Mouse (Mus musculus) c-Kit-negative CD71-positive TER-119-positive erythroid progenitor cells, embryonic 14.5 days (primary cell): ENCODE results near the gene Lrmda.

Source experiments
- DNase-seq: peaks from one replicate; pipeline ENCODE4 v3.0.0-alpha.2; 2013; ENCODE audit warnings: low read depth, low spot score

Gene Lrmda

DNA sequence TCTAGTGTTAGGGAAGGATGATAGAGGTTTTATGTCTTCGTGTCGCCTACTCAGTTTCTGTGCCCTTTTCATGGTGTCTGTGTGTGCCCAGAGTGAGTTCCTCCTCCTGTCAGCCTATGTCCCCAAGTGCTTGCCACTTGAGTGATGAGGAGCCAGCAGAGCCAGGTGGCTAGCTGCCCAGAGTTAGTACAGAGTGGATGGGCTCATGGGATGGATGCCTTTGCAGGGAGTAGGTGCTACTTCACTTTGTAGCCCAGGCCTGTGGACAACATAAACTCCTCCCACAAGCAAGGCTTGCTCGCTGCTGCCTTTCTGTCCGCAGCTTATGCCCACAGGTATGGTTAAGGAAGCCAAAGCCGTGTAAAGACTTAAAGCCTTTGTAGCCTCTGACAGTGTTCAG lies 387.1 kb downstream of the Lrmda start:
- DNase-seq = no peak

GRCm38 (mm10) chr14:22410826-22411225 lies 391.3 kb downstream of the Lrmda start:
- DNase-seq = no peak

- no peak for DNase-seq
These were observed 393.7 kb downstream of the Lrmda start for GRCm38 (mm10) chr14:22413220-22413619.

DNA sequence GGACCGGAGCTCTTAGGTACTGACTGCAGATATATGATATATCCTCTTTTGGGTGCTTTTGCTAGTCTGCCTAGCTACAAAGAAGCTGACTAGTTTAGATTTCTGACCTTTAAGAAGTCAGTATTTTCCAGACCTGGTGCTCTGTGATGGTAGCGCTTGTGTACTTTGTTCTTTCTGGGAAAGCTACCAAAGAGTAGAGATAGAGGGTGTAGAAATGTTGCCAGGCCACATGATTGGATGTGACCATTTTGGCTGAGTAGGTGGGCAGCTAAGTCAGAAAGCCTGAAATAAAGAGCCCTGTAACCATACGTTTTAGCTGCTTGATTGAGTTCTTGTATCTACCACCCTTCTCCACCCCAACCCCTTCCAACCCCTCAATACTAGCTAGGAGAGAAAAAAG lies 398.2 kb downstream of the Lrmda start:
- DNase-seq = no peak

DNA sequence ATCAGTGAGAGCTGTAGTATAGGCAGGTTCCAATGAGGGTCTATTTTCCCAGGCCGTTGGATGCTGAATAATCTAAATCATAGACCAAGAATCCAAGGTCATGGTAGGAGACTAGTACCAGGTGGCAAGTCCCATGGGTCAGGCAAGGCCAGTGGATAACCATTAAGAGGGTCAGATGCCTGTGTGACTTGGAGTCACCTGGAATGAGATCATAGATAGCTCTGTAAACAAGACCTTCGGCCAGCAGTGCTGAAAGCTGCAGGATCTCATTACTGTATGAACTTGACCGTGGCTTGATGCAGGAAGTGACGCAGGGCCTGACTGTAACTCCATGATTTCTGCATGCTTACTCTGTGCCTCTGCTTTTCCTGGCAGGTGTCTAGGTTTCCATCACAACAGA lies 402.2 kb downstream of the Lrmda start:
- no peak for DNase-seq

GRCm38 (mm10) chr14:22425018-22425534 lies 405.6 kb downstream of the Lrmda start:
- no peak for DNase-seq

DNA sequence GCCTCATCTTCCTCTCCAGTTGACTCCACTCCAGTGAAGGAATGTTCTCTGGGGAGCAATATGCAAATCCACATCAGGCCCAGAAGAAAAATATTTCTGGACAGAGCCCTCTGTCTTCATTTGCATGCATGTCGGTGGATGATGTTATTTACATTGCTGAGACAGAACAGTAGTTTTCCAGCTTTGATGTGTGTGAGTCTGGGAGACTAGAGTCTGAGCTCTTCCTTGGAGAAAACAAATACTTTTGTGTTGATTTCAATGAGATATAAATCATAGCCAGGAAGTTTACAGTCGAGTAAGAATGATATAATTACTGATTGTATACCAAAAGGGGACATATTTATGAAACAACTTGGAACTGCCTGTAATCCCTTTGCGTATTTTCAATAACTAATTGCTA lies 415.9 kb downstream of the Lrmda start:
- DNase-seq = no peak

- DNase-seq = no peak
These were observed 416.4 kb downstream of the Lrmda start for GRCm38 (mm10) chr14:22435860-22436377.

- DNase-seq = no peak
These were observed 421.0 kb downstream of the Lrmda start for GRCm38 (mm10) chr14:22440341-22440999.

- DNase-seq = no peak
These were observed 422.4 kb downstream of the Lrmda start for GRCm38 (mm10) chr14:22441859-22442447.

DNA sequence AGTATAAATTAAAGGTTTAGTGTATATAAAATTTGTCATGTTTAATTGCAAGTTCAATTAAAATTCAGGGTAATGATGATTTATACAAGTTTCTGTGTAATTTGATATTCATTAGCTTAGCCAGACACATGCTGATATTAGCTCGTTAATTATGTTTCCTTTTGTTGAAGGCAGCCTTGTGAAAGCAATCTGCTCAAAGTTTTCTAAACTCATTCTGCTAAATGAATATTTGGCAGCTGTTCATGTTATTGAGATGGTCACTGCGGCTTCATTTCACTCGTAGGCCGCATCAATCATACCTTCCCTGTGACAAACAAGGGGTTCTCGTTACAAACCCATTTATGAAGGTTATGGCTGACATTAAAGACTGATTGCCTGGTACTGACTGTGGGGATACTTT lies 423.2 kb downstream of the Lrmda start:
- DNase-seq = no peak

- DNase-seq = no peak
These were observed 425.0 kb downstream of the Lrmda start for GRCm38 (mm10) chr14:22444541-22444940.

- no peak for DNase-seq
These were observed 425.8 kb downstream of the Lrmda start for GRCm38 (mm10) chr14:22445161-22445821.

GRCm38 (mm10) chr14:22445841-22446570 lies 426.5 kb downstream of the Lrmda start:
- DNase-seq = no peak

DNA sequence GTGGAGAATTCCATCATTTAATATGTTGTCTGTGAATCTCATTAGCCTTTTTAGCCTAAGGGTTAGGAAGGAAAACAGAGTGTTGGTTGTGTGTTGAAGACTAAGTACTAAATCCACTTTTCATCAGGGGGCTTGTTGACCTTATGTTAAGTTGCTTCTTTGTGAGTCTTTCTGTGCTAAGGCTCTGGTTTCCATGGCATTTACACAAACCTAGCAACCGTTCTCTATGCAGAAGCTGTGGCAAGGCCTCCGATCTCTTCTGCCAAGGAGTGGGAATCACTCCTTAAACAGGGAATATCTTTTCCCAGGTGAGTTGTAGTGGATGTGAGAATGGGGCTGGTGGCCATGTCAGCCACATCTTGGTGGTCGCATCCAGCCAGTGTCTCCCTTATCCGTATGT lies 432.1 kb downstream of the Lrmda start:
- DNase-seq = no peak

- DNase-seq = no peak
These were observed 444.8 kb downstream of the Lrmda start for GRCm38 (mm10) chr14:22464314-22464713.

- DNase-seq = no peak
These were observed 451.5 kb downstream of the Lrmda start for GRCm38 (mm10) chr14:22471041-22471440.

- DNase-seq = no peak
These were observed 453.9 kb downstream of the Lrmda start for GRCm38 (mm10) chr14:22473451-22473850.

DNA sequence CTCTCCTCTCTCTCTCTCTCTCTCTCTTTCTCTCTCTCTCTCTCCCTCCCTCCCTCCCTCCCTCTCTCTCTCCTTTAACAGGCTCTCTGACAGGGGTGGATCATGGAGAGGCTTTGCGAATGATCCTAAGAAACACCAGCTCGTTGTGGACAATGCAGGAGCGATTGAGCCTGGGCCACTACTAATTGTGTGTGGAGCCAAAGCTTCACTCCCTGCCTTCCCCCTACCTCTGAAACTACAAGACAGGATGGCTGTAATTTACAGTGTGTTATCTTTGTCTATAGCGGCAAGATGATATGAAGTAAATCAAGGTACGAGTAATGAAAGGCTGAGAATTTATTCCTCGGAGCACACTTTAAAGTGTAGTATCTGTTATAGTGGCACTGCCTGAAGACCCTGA lies 454.5 kb downstream of the Lrmda start:
- DNase-seq = no peak

DNA sequence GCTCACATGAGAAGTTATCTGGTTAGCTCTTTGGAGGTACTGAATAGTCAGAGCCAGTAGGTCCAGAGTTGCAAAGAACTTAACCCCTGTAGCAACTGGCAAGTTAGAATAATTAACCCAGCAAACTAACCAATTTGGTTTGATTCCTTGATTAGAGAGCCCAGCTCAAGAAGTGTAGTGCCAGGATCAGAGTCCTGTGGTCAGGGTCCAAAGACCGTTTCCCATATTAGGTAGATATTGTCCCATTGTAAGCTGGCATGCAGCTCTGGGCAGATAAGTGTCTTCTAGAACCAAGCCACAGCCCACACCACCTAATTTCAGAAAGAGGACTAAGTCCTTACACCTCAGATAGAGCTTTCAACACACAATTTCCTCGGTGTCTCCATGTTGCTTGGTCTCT lies 473.8 kb downstream of the Lrmda start:
- DNase-seq = no peak

DNA sequence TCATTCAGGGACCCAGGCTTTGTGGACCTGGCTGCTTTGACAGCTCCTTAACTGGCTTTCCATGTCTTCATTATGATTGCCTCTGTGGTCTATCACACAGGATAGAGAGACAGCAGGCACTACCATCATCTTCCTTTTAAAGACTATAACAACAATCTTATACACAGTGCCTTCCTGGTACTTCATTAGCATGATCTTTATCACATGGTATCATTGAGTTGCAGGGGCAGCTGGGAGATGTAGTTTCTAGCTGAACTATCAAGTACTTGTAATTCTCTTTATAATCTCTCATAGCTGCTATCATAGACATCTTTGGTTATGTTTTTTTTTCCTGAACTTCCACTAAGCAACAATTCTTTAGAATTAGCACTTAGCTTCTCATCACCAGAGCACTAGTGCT lies 474.8 kb downstream of the Lrmda start:
- no peak for DNase-seq

DNA sequence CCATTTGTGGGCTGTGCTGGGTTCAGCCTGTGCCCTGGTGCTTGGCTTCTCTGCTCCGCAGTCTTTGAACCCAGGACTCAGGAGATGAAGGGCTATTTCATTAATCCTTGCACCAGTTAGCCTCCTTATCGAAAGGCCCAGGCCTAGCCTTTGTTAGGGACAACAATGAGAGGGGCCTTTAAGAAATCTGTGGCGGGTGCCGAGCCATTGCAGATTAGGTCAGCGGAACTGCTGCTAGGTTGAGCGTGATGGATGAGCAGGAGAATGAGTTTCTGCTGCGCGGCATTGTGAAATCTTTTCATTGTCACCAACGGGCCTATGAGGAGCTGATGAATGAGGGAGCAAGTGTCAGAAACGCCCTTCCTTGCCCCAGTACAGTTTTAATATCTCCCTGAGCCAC lies 475.4 kb downstream of the Lrmda start:
- DNase-seq = no peak
